Mouse (Mus musculus) brain, embryonic 18.5 days (tissue): ENCODE measurements around the gene Lrrc26.
"Not testable (repeated sequence)": the region's sequence is repeated elsewhere in the genome, so short reads cannot be mapped to it uniquely, and the experiment has no call there.

Experiments
- DNase-seq: peaks from one replicate; pipeline ENCODE4 v3.0.0-alpha.2; 2012; ENCODE audit warnings: low read depth, low spot score

The Lrrc26 gene

DNA sequence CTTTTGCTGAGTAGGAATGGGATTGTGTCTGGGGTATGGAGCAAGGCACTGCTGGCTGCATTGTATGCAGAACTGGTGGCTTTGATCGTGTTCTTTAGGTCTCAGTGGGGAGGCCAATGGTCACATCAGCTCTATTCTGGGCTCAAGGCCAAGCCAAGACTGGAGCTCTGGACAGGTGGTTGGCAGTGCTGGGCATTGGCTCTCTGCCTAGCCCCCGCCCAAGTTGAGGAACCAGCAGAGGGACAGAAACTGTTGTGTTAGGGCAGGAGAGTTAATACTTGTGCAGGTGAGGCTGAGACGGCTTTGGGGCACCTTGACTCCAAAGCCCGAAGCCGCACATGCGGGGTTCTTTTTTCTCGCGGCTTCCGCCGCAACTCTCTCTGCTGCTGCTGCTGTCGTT lies at the start of gene Lrrc26:
Lrrc26 (plus strand) TSS at position 265 of the 400 bp plus-strand sequence.
- DNase-seq: no peak

DNA sequence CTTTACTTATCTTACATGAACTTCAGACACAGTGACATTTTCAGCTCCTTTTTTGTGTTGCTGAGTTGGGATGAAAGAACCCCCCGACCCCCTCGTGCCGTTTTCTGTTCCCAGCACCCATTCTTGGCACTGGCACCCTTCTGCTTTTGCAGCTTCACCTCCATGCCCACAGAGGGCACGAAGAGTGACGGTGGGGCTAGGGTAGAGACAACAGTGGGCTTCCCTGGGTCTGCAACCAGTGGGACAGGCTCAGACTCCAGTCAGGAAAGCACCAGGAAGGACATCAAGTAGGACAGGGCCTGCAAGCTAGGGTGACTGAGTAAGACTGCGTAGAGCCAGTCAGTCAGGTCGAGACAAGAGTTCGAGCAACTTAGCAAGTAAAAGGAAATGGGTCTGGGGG lies 49.4 kb upstream of the Lrrc26 start:
- no peak for DNase-seq

- peak; percentile 71 for DNase-seq
Observed at GRCm38 (mm10) chr2:25240723-25241437, 48.8 kb upstream of the Lrrc26 start.

GRCm38 (mm10) chr2:25241438-25241775 lies 48.3 kb upstream of the Lrrc26 start:
- DNase-seq: no peak

GRCm38 (mm10) chr2:25242101-25242506 lies 47.6 kb upstream of the Lrrc26 start, which contains the start of the genes Rnf208 and Cysrt1:
TSS of gene Rnf208 (plus strand) at chr2:25242255.
TSS of gene Cysrt1 (minus strand) at chr2:25242452.
- no peak for DNase-seq

DNA sequence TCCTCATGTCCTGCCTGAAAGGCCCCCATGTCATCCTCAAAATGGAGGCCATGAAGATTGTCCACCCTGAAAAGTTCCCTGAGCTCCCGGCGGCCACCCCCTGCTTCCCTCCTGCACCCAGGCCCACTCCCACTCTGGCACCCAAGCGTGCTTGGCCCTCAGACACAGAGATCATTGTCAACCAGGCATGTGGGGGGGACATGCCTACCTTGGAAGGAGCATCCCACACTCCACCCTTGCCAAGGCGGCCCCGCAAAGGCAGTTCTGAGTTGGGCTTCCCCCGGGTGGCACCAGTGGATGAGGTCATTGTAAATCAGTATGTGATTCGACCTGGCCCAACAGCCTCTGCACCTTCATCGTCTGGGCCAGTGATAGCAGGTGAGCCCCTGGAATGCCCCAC lies 46.4 kb upstream of the Lrrc26 start:
- no peak for DNase-seq

- no peak for DNase-seq
Observed at GRCm38 (mm10) chr2:25244144-25244543, 45.6 kb upstream of the Lrrc26 start.

DNA sequence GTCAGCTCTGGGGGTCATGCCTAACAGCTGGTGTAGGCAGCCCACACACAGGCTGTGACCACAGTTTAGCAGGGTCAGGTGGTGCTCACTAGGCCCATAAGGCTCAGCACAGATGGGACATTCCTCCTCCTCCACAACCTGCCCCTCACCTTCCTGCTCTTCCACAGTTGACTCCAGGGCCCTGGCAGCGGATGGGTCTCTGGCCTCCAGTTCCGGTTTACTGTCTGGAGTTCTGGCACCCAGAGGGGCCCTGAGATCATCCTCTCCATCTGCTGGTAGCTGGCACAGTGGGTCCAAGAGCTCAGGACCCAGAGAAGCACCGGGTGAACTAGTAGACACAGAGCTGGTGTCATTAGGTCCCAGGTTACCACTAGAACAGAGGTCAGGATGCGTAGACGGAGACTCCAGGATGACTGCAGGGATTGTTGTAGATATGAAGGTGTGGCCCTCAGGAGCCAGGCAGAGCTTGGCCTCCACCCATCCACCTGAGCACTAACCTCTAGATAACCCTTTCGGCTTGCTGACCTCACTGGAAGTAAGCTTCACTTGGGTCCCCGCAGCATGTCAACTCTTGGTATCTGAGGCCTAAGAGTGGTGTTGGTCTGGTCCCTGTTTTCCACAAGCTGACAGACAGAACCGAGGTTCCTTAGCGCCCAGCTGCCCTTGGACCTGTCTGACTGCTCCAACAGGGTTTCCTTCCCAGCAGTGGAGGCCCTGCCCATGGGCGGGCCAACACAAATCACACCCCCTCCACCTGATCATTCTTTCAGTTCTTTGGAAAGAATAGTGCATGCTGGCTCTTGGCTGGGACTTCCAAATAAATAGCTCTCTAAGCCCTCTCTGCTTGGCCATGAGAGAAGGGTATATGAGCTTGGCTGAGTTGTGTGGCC lies 43.3 kb upstream of the Lrrc26 start, which contains the start of gene AL732309.1:
AL732309.1 (minus strand) TSS at position 681 of the 890 bp plus-strand sequence.
- DNase-seq: no peak

GRCm38 (mm10) chr2:25252331-25252730 lies 37.4 kb upstream of the Lrrc26 start:
- DNase-seq: no peak

DNA sequence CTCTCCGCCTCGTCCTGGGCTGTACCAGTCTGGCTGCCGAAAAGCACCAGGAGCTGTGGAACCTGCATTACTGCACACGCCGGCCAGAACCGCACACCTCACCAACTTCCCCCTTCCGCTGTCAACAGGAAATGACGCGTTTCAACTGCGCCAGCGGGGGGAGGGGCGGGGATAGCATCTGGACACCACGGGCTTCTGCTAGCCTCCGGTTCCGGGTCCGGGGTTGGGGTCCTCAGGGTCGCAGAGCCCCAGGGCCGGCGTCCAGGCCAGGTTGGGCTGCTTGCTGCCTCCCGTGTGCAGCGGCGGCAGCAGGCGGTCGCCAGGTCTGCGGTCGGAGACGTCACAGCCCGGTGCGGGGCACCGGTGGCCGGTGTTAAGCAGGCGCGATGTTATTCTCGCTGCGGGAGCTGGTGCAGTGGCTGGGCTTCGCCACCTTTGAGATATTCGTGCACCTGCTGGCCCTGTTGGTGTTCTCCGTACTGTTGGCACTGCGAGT lies 34.4 kb upstream of the Lrrc26 start, which contains the start of gene Tmem203:
Tmem203 (plus strand) TSS at position 156 of the 496 bp plus-strand sequence.
- DNase-seq: peak; percentile 83

DNA sequence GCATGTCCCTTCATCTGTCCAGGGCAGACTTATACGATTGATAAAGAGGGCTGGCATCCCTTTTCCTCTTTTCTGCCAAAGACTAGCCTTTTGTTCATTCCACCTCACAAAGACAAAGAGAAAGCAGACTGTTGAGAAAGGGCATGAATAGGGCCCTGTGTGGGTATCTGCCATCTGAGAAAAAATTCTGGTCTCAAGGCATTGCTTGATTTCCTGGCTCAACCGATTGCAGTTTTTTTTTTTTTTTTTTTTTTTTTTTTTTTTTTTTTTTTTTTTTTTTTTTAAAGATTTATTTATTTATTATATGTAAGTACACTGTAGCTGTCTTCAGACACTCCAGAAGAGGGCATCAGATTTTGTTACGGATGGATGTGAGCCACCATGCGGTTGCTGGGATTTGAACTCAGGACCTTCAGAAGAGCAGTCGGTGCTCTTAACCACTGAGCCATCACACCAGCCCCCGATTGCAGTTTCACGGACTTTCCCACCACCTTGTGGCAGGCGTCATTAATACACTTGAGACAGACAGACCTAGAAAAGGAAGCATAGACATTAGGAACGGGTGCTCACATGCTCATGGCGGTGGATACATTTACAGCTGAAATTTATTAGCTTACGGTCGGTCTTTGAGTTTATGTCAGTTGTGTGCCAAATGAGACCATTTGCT lies 33.1 kb upstream of the Lrrc26 start:
- DNase-seq: not testable (repeated sequence)

GRCm38 (mm10) chr2:25257250-25257649 lies 32.5 kb upstream of the Lrrc26 start:
- not testable (repeated sequence) for DNase-seq

GRCm38 (mm10) chr2:25258887-25259286 lies 30.8 kb upstream of the Lrrc26 start:
- DNase-seq: no peak

DNA sequence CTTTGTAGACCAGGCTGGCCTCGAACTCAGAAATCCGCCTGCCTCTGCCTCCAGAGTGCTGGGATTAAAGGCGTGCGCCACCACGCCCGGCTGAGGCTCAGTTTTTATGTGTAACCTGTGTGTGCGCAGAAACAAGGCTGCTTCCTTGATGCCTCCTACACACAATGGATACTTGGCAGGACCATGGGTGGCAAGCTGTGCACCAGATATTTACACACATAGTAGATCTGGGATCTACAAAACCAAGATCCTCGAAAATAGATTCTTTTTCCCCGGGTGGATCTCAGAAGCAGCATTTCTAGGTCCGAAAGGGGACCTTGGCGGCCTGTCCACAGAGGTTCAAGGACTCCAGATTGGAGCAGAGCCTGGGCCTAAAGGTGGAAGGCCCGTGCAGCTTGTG lies 27.8 kb upstream of the Lrrc26 start:
- no peak for DNase-seq

- peak; percentile 95 for DNase-seq
Observed at GRCm38 (mm10) chr2:25262291-25262767, 27.4 kb upstream of the Lrrc26 start, which contains the start of gene Tprn. TSS of gene Tprn (plus strand) at chr2:25262618.

- no peak for DNase-seq
Observed at GRCm38 (mm10) chr2:25262795-25263622, 26.7 kb upstream of the Lrrc26 start.

DNA sequence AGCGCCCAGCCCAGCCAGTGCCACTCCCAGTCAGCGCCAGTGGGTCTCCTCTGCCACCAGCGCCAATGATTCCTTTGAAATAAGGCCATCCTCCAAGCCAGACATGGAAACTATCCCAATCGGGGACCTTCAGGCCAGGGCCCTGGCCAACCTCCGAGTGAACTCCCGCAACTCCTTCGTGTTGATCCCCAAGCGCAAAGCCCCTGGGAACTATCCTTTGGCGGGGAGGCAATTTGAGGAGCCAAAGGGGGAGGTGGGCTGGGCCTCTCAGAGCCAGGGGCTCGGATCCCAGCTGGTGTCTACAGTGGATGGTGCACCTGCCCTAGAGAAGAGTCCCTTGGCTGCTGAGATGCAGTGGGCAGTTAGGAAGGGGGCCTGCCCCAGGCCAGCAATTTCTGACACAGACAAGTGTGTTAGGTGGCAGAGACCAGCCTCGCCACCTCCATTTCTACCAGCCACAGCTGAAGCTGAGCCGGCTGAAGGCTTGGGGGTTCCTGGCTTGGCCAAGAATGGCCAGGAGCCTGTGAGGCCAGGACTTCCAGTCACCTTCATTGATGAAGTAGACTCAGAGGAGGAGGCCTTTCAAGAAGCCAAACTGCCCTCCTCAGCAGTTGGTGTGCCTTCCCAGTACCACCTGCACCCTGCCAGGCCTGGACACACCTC lies 26.0 kb upstream of the Lrrc26 start:
- DNase-seq: no peak

DNA sequence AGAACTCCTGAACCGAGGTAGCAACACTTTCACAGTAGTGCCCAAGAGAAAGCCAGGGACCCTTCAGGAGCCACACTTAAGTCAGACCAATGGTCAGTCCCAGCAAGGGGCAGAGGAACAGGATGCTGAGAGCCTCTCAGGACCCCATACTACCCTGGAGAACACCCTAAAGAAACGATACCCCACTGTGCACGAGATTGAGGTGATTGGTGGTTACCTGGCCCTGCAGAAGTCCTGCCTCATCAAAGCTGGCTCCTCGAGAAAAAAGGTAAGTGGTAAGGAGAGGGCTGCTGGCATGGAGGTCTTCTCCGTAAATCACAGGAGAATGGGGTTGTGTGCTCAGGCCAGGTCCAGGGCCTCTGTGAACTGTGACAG lies 25.4 kb upstream of the Lrrc26 start:
- no peak for DNase-seq

GRCm38 (mm10) chr2:25264851-25265250 lies 24.9 kb upstream of the Lrrc26 start:
- no peak for DNase-seq
